Mouse (Mus musculus) ES-E14 (cell line): ENCODE measurements at regions not wholly inside any gene's neighbourhood (a gene's known extent, or its start where the extent isn't known, plus 50 kb on each side); places are given as distances from the start of the nearest gene placed in this dataset.

Experiments
- DNase-seq: peaks from one replicate; pipeline ENCODE4 v3.0.0-alpha.2; 2013; ENCODE audit warnings: low read depth, low spot score
- H3K27ac ChIP-seq: 2 replicates; pipeline ENCODE4 v1.5.1; 2012; ENCODE audit warnings: low read depth, mild to moderate bottlenecking, low read length, moderate library complexity, mixed read lengths; ENCODE audit not compliant: poor library complexity, insufficient read depth, severe bottlenecking
- H3K36me3 ChIP-seq: 2 replicates; pipeline ENCODE4 v1.6.1; 2012; ENCODE audit warnings: mild to moderate bottlenecking, low read length, moderate library complexity, mixed read lengths; ENCODE audit not compliant: control insufficient read depth, poor library complexity, insufficient read depth, severe bottlenecking
- H3K4me1 ChIP-seq, 2 experiments: fragments of 150-350 bp in 1 of 2; sonication (generic) in 1 of 2; 2 replicates each; pipeline ENCODE4 v1.6.1; 2012; ENCODE audit warnings: low read length in 2 of 2, mild to moderate bottlenecking in 1 of 2, mixed read lengths in 1 of 2; ENCODE audit not compliant: control insufficient read depth in 2 of 2, insufficient read depth in 2 of 2, poor library complexity in 1 of 2
- H3K4me3 ChIP-seq, 2 experiments: fragments of 150-350 bp in 1 of 2; sonication (generic) in 1 of 2; 2 replicates each; pipeline ENCODE4 v1.5.1; 2012; ENCODE audit warnings: low read length in 2 of 2, low read depth in 1 of 2, mild to moderate bottlenecking in 1 of 2, mixed read lengths in 1 of 2; ENCODE audit not compliant: insufficient read depth in 1 of 2, poor library complexity in 1 of 2, severe bottlenecking in 1 of 2
- H3K9ac ChIP-seq: 2 replicates; pipeline ENCODE4 v1.6.1; 2012; ENCODE audit warnings: low read depth, mild to moderate bottlenecking, low read length, mixed read lengths; ENCODE audit not compliant: poor library complexity, insufficient read depth, severe bottlenecking
- H3K9me3 ChIP-seq: fragments of 150-350 bp; sonication (generic); 2 replicates; pipeline ENCODE4 v1.6.1; 2012; ENCODE audit warnings: low read depth, mild to moderate bottlenecking, low read length; ENCODE audit not compliant: control insufficient read depth, insufficient read depth
- CHD2 ChIP-seq: IDR thresholded peaks from 2 replicates; pipeline ENCODE4 v1.6.1; 2014; ENCODE audit warnings: mild to moderate bottlenecking, low read depth, low read length, inconsistent platforms
- HCFC1 ChIP-seq: IDR thresholded peaks from 2 replicates; pipeline ENCODE4 v1.6.1; 2012; ENCODE audit warnings: low read length, inconsistent platforms, borderline replicate concordance; ENCODE audit not compliant: insufficient read depth
- MAFK ChIP-seq: IDR thresholded peaks from 2 replicates; pipeline ENCODE4 v1.6.1; 2014; ENCODE audit warnings: mild to moderate bottlenecking, low read depth, low read length, inconsistent platforms; ENCODE audit not compliant: insufficient read depth
- ZC3H11A ChIP-seq: IDR thresholded peaks from 2 replicates; pipeline ENCODE4 v1.6.1; 2012; ENCODE audit warnings: low read depth, mild to moderate bottlenecking, inconsistent platforms, low read length, borderline replicate concordance
- ZNF384 ChIP-seq: IDR thresholded peaks from 2 replicates; pipeline ENCODE4 v1.6.1; 2012; ENCODE audit warnings: low read depth, low read length, inconsistent platforms
- in situ Hi-C, 2 experiments: fragments of 600-800 bp; cut with MboI; formaldehyde crosslinking; loops; one replicate each; pipeline ENCODE4 v1.15.1; 2025; ENCODE audit warnings: low sequenced_read_pairs in 2 of 2, inconsistent platforms in 1 of 2; ENCODE audit not compliant: unreplicated experiment in 2 of 2

DNA sequence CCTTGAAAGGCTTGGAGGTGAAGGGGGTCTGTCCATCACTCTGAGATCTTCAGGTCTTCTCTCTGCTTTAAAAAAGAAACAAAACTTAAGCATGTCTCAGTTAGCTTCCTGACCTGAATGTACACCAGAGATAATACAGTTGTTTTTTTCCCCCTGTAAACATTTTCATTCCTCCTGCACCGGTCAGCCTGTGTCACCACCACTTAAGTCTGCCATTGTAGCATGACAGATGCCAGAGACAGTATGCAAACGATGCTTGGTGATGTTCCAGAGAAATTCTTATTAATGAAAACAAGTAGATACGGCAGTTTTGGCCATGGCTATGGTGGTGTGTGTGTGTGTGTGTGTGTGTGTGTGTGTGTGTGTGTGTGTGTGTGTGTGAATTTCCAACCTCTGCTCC lies 144.8 kb upstream of the Mphosph6 start:
- DNase-seq, result no peak
- H3K36me3 ChIP-seq, result no peaks in the 10 kb centered on the region
- H3K4me1 ChIP-seq, result peaks cover 0 to 5% of the 10 kb centered on the region in 2 experiments; a peak in 2 of 4 replicates
- no peak overlapping the region for H3K4me3 ChIP-seq
- no peak overlapping the region for H3K27ac ChIP-seq
- H3K9me3 ChIP-seq, result no peaks in the 10 kb centered on the region
- in situ Hi-C loops, result no loop called here
- TF ChIP-seq MAFK, result no peak
- no peak for TF ChIP-seq HCFC1
- TF ChIP-seq ZC3H11A, result no peak
- TF ChIP-seq ZNF384, result no peak
- TF ChIP-seq CHD2, result no peak
- no peak overlapping the region for H3K9ac ChIP-seq

- no peak for TF ChIP-seq MAFK
- TF ChIP-seq ZC3H11A, result no peak
- TF ChIP-seq CHD2, result no peak
- TF ChIP-seq ZNF384, result no peak
- TF ChIP-seq HCFC1, result no peak
- no peak for DNase-seq
- no peak overlapping the region for H3K27ac ChIP-seq
- in situ Hi-C loops, result no loop called here
- no peaks in the 10 kb centered on the region for H3K4me1 ChIP-seq
- no peaks in the 10 kb centered on the region for H3K36me3 ChIP-seq
- H3K9me3 ChIP-seq, result no peaks in the 10 kb centered on the region
- no peak overlapping the region for H3K4me3 ChIP-seq
- no peak overlapping the region for H3K9ac ChIP-seq
Measured at GRCm38 (mm10) chr8:117934566-117935094, 132.9 kb upstream of the Mphosph6 start.

DNA sequence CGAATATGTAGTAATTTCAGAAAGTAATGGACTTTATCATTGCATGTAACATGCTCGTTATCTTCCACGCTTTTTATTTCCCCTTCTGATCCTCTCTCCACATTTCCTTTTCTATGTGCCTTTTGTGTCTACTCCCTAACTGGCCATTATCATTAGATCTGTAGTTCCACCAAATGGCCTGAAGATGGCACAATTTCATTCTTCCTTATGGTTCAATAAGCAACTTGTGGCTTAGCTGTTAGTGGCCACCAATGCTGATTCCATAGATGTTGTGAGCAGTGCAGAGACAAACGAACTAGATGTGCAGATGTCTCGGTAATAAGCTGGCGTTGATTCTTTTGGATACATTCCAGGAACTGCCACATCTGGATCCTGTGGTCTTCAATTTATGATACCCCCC lies 128.9 kb upstream of the Mphosph6 start:
- H3K4me3 ChIP-seq, result no peak overlapping the region
- peak; percentile 66 for DNase-seq
- in situ Hi-C loops, result no loop called here

GRCm38 (mm10) chr8:117929606-117930005 lies 127.9 kb upstream of the Mphosph6 start:
- Histone ChIP-seq H3K4me1 (no peaks in the 10 kb centered on the region), H3K4me3 (no peak overlapping the region), H3K36me3 (no peaks in the 10 kb centered on the region), H3K27ac (no peak overlapping the region), H3K9me3 (no peaks in the 10 kb centered on the region), H3K9ac (no peak overlapping the region)
- no peak for DNase-seq
- TF ChIP-seq HCFC1 (no peak), ZNF384 (no peak), MAFK (no peak)
- in situ Hi-C loops, result no loop called here

More for the DNA sequence above, 128.9 kb upstream of the Mphosph6 start:
- Histone ChIP-seq H3K36me3 (no peaks in the 10 kb centered on the region), H3K4me1 (no peaks in the 10 kb centered on the region), H3K9ac (no peak overlapping the region), H3K9me3 (no peaks in the 10 kb centered on the region), H3K27ac (no peak overlapping the region)
- TF ChIP-seq CHD2, result no peak
- TF ChIP-seq ZC3H11A, result peak; percentile 50; the same call in 1 of the 2 replicates

DNA sequence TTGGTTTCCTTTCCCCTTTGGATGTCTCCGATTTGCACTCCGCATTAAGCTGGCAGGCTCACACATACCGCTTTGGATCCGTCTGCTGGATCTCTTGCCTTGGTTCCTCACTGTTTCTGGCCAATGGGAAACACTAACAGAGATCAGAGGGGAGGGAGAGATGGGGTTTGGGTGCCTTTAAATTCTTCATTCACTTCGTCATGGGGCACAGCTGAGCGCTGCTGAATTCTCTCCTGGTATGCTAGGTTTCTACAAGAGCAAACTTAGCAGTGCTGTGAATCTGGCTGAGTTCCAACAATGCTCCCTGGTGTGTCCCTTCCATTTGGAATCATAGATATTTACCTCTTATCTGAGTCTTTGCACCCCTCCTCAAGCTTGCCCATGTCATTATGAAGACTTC lies 121.6 kb upstream of the Mphosph6 start:
- in situ Hi-C loops, result no loop called here
- no peaks in the 10 kb centered on the region for H3K9me3 ChIP-seq
- H3K36me3 ChIP-seq, result no peaks in the 10 kb centered on the region
- no peak for DNase-seq
- no peak overlapping the region for H3K9ac ChIP-seq
- no peaks in the 10 kb centered on the region for H3K4me1 ChIP-seq
- H3K27ac ChIP-seq, result no peak overlapping the region
- H3K4me3 ChIP-seq, result no peak overlapping the region
- TF ChIP-seq HCFC1, result no peak
- no peak for TF ChIP-seq MAFK
